Comparison of ENCODE assay signal across 10 mouse cellular contexts in genomic region chr16:4877195-4877594, GRCm38 (mm10). TPM values are rescaled to one million over a fixed set of nuclear protein-coding genes. Genes with fewer than 3 reads are reported as not detected.
A peak's percentile ranks its signal among the peaks of the same experiment; 100 is the strongest.
DNase-seq lines count a peak whose midpoint lies in the region; ATAC-seq lines count a peak whose summit lies in the region.
"Had no signal": no experiment of that assay in that cellular context is flagged by ENCODE, and none has a peak within 500 bp of the region (broad histone marks: within the 10 kb centered on the region; RNA-seq: fewer than 3 reads in every experiment).

No protein-coding gene starts in this region.

- no peak for DNase-seq in kidney, adult 11 months
- no peak for DNase-seq in hindbrain, embryonic 14.5 days (ENCODE audit: low spot score)
- no peak for DNase-seq in left cerebral cortex, postnatal 4 days
- no peak for DNase-seq in spleen, adult 18-20 months
- no peak for DNase-seq in testis, postnatal 14 days (ENCODE audit: low spot score)

- WGBS in kidney, embryonic 16.5 days, result 87% methylated on average over 4 of the region's 4 CpGs
- 89% methylated on average over 4 of the region's 4 CpGs for WGBS in embryonic facial prominence, embryonic 12.5 days
- 82% methylated on average over 4 of the region's 4 CpGs for WGBS in hindbrain, embryonic 14.5 days
- 76% methylated on average over 4 of the region's 4 CpGs for WGBS in lung, embryonic 16.5 days

- peak overlapping the region; percentile 100; the same call in 1 of the 2 replicates for H3K27ac ChIP-seq in kidney, embryonic 16.5 days (ENCODE audit: low read length)
- 0 out of 2 replicates have a peak overlapping the region, but pooled peaks have one; percentile 30 for H3K27ac ChIP-seq in embryonic facial prominence, embryonic 12.5 days
- no peak overlapping the region for H3K27ac ChIP-seq in hindbrain, embryonic 14.5 days
- H3K27ac ChIP-seq in lung, embryonic 16.5 days (ENCODE audit: low read length), result peak overlapping the region; percentile 100
- H3K27ac ChIP-seq: forebrain, embryonic 12.5 days had no signal

- H3K4me2 ChIP-seq in kidney, embryonic 16.5 days (replicated peaks; ENCODE audit: low read depth, low read length), result peak overlapping the region; percentile 70
- H3K4me2 ChIP-seq in embryonic facial prominence, embryonic 12.5 days (replicated peaks), result peak overlapping the region; percentile 82
- H3K4me2 ChIP-seq in hindbrain, embryonic 14.5 days (replicated peaks), result no peak overlapping the region
- H3K4me2 ChIP-seq in lung, embryonic 16.5 days (ENCODE audit: low read depth, low read length), result no peak overlapping the region; the same call in 1 of the 2 replicates

- peak overlapping the region; percentile 90 for H3K9ac ChIP-seq in kidney, embryonic 16.5 days (replicated peaks; ENCODE audit: low read length)
- H3K9ac ChIP-seq in embryonic facial prominence, embryonic 12.5 days, result peak overlapping the region; percentile 12; the same call in 1 of the 2 replicates
- peak overlapping the region; percentile 87; the same call in 1 of the 2 replicates for H3K9ac ChIP-seq in hindbrain, embryonic 14.5 days
- H3K9ac ChIP-seq in lung, embryonic 16.5 days (ENCODE audit: low read length), result peak overlapping the region; percentile 93

- H3K36me3 ChIP-seq in kidney, embryonic 16.5 days (ENCODE audit: insufficient read depth, low read length), result peaks cover 32% of the 10 kb centered on the region
- peaks cover 29% of the 10 kb centered on the region for H3K36me3 ChIP-seq in embryonic facial prominence, embryonic 12.5 days
- peaks cover 28% of the 10 kb centered on the region for H3K36me3 ChIP-seq in hindbrain, embryonic 14.5 days (replicated peaks; ENCODE audit: control insufficient read depth, insufficient read depth)
- peaks cover 6% of the 10 kb centered on the region for H3K36me3 ChIP-seq in lung, embryonic 16.5 days (ENCODE audit: control insufficient read depth, insufficient read depth, low read length)

- no peak for ATAC-seq in kidney, embryonic 16.5 days (ENCODE audit: low FRiP score, low TSS enrichment)
- ATAC-seq in embryonic facial prominence, embryonic 12.5 days (ENCODE audit: insufficient number of reproducible peaks, insufficient read depth, low FRiP score, low TSS enrichment), result no peak
- no peak for ATAC-seq in hindbrain, embryonic 14.5 days (ENCODE audit: low FRiP score)
- no peak for ATAC-seq in lung, embryonic 16.5 days (ENCODE audit: low read depth)

- H3K9me3 ChIP-seq in kidney, embryonic 16.5 days (ENCODE audit: low read length), result no peaks in the 10 kb centered on the region
- no peaks in the 10 kb centered on the region for H3K9me3 ChIP-seq in embryonic facial prominence, embryonic 12.5 days
- H3K9me3 ChIP-seq in hindbrain, embryonic 14.5 days (ENCODE audit: control insufficient read depth, low read length), result no peaks in the 10 kb centered on the region
- H3K9me3 ChIP-seq in lung, embryonic 16.5 days (ENCODE audit: control insufficient read depth, low read length), result no peaks in the 10 kb centered on the region
- H3K9me3 ChIP-seq: forebrain, embryonic 12.5 days had no signal

- H3K4me1 ChIP-seq in kidney, embryonic 16.5 days (ENCODE audit: insufficient read depth, low read length), result peaks cover 39% of the 10 kb centered on the region
- peaks cover 20% of the 10 kb centered on the region for H3K4me1 ChIP-seq in embryonic facial prominence, embryonic 12.5 days
- H3K4me1 ChIP-seq in hindbrain, embryonic 14.5 days (replicated peaks; ENCODE audit: control insufficient read depth, insufficient read depth, low read length), result peaks cover 26% of the 10 kb centered on the region
- H3K4me1 ChIP-seq in lung, embryonic 16.5 days (replicated peaks; ENCODE audit: control insufficient read depth, insufficient read depth, low read length), result peaks cover 42% of the 10 kb centered on the region

- intact Hi-C loops in left cerebral cortex, postnatal 4 days (cut with DNase I), result no loop called here

- no peak overlapping the region for H3K4me3 ChIP-seq in kidney, embryonic 16.5 days (ENCODE audit: low read length)
- H3K4me3 ChIP-seq in embryonic facial prominence, embryonic 12.5 days, result 0 out of 2 replicates have a peak overlapping the region, but pooled peaks have one; percentile 88
- H3K4me3 ChIP-seq in hindbrain, embryonic 14.5 days (replicated peaks; ENCODE audit: low read length), result no peak overlapping the region
- no peak overlapping the region for H3K4me3 ChIP-seq in lung, embryonic 16.5 days (ENCODE audit: low read length)

- H3K27me3 ChIP-seq in kidney, embryonic 16.5 days (ENCODE audit: insufficient read depth, low read length), result no peaks in the 10 kb centered on the region
- no peaks in the 10 kb centered on the region for H3K27me3 ChIP-seq in embryonic facial prominence, embryonic 12.5 days
- no peaks in the 10 kb centered on the region for H3K27me3 ChIP-seq in hindbrain, embryonic 14.5 days (ENCODE audit: control insufficient read depth, insufficient read depth, low read length)
- H3K27me3 ChIP-seq in lung, embryonic 16.5 days (ENCODE audit: control insufficient read depth, insufficient read depth, low read depth, low read length), result no peaks in the 10 kb centered on the region
- H3K27me3 ChIP-seq: forebrain, embryonic 12.5 days had no signal

RNA-seq across cellular contexts. Expression of gene Ubald1, which starts 2.9 kb away (rescaled TPM):
- polyA plus RNA-seq in kidney, embryonic 16.5 days (2015; fragmentation: Nextera tagmentation; extraction: Ambion mirVana), result 36.2 and 40.4 TPM in 2 replicates
- polyA plus RNA-seq in embryonic facial prominence, embryonic 12.5 days (2016; fragmentation: Nextera tagmentation; extraction: Ambion mirVana), result 31.2 and 32.7 TPM in 2 replicates
- 54.0 and 54.4 TPM in 2 replicates for polyA plus RNA-seq in hindbrain, embryonic 14.5 days (2014; fragmentation: Nextera tagmentation; extraction: Ambion mirVana)
- 38.2 and 43.1 TPM in 2 replicates for polyA plus RNA-seq in lung, embryonic 16.5 days (2015; fragmentation: Nextera tagmentation; extraction: Ambion mirVana)
- total RNA-seq in left cerebral cortex, postnatal 4 days (2021), result 10 to 100 TPM; 58.5 to 59.1 TPM

RNA-seq across cellular contexts. Expression of gene Mgrn1, which starts 8.9 kb away (rescaled TPM):
- polyA plus RNA-seq in kidney, embryonic 16.5 days (2015; fragmentation: Nextera tagmentation; extraction: Ambion mirVana), result 113 and 117 TPM in 2 replicates
- 91.9 and 93.4 TPM in 2 replicates for polyA plus RNA-seq in embryonic facial prominence, embryonic 12.5 days (2016; fragmentation: Nextera tagmentation; extraction: Ambion mirVana)
- polyA plus RNA-seq in hindbrain, embryonic 14.5 days (2014; fragmentation: Nextera tagmentation; extraction: Ambion mirVana), result 119 and 122 TPM in 2 replicates
- polyA plus RNA-seq in lung, embryonic 16.5 days (2015; fragmentation: Nextera tagmentation; extraction: Ambion mirVana), result 97.9 and 99.3 TPM in 2 replicates
- total RNA-seq in left cerebral cortex, postnatal 4 days (2021), result 100 to 1,000 TPM; 152 to 163 TPM

RNA-seq across cellular contexts. Expression of gene 4930562C15Rik, which starts 42.0 kb away (rescaled TPM):
- 0.30 and 0.85 TPM in 2 replicates for polyA plus RNA-seq in kidney, embryonic 16.5 days (2015; fragmentation: Nextera tagmentation; extraction: Ambion mirVana)
- polyA plus RNA-seq in embryonic facial prominence, embryonic 12.5 days (2016; fragmentation: Nextera tagmentation; extraction: Ambion mirVana), result 0.50 and 0.67 TPM in 2 replicates
- 0.34 and 0.74 TPM in 2 replicates for polyA plus RNA-seq in hindbrain, embryonic 14.5 days (2014; fragmentation: Nextera tagmentation; extraction: Ambion mirVana)
- polyA plus RNA-seq in lung, embryonic 16.5 days (2015; fragmentation: Nextera tagmentation; extraction: Ambion mirVana), result 0.62 and 1.4 TPM in 2 replicates
- not detected for total RNA-seq in left cerebral cortex, postnatal 4 days (2021)
- total RNA-seq: layer of hippocampus, adult 18-20 months had no signal

Comparison
In these comparisons a context has a peak if more than half of its experiments do, and no peak if none do; other contexts are left out.
1. H3K4me2 ChIP-seq: peak in kidney, embryonic 16.5 days (single experiment) and embryonic facial prominence, embryonic 12.5 days (single experiment); none in hindbrain, embryonic 14.5 days (single experiment) and lung, embryonic 16.5 days (single experiment).
2. H3K9ac ChIP-seq: peak in every context shown above with its lines; median percentile 93 in lung, embryonic 16.5 days; 90 in kidney, embryonic 16.5 days; 87 in hindbrain, embryonic 14.5 days; 12 in embryonic facial prominence, embryonic 12.5 days.